Mouse (Mus musculus): Measurements from ENCODE around the gene Cdhr1.
"Not testable (repeated sequence)": the region's sequence is repeated elsewhere in the genome, so short reads cannot be mapped to it uniquely, and the experiment has no call there.

Gene Cdhr1

DNA sequence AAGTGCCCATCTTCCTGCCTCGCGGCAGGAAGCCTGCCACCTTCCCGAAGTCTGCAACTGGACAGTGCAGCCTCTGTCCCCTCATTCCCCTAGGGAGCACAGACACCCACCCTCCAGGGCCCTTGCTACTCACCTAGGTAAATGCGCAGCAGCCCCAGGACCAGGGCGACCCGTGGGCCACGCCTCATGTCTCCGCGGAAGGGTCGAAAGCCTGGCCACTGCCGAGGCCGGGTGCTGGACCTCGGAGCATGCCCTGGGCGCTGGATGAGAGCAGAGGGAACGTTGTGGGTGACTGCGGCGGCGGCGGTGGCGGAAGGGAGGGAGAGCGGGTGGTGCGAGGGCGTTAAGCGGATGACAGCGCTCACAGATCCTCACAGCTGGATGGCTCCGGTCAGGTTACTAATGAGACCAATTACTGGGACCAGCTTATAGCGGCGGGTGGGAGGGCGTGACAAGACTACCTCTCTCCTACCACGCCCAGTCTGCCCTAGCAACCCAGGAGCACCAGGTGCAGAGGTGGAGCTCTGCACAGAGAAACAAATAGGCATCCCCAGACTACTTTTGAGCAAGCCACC lies at the start of gene Cdhr1:
Gene Cdhr1 (minus strand): TSS at position 392 of the 575 bp plus-strand sequence.
- DNase-seq (ENCODE audit: low spot score): no peak

DNA sequence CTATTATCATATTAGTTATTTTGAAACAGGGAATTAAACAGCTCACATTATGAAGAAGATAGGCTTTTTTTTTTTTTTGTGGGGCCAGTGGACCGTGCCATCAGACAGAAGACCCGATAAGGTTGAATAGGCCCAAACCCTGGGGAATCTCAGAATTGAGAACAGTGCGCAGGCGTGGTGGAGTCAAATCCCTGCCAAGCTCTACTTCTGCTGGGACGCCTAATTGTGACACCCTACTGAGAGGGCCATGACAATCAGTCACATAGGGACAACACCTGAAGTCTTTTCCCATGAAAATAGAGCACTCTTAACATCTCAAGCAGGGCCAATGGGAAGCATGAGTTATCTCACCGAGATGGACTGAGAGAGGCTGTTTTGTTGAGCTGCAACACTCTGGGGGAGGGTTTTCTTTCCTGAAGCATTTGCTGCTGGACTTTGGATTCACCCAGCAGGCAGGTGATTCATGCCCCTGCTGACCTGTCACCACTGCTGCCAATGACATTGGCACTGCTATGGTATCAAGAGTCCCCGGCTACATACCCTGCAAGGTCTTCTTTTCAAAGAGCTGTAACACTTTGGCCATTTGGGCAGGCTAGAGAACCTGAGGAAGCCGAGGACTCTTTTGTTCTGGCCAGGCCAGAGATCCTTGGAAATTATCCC lies 41.0 kb upstream of the Cdhr1 start:
- no peak for DNase-seq (ENCODE audit: low spot score)

DNA sequence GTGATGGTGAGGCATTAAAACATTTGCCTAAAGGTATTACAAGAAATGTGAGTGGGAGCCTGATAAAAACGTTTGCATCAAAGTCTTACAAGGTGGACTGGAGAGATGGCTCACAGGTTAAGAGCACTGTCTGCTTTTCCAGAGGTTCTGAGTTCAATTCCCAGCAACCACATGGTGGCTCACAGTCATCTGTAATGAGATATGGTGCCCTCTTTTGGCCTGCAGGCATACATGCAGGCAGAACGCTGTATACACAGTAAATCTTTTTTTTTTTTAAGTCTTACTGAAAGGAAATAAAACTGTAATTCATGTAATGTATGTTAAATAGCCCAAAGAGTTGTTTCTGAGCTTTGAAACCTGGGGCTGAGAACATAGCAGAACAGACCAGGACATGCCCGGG lies 39.4 kb upstream of the Cdhr1 start:
- not testable (repeated sequence) for DNase-seq (ENCODE audit: low spot score)

DNA sequence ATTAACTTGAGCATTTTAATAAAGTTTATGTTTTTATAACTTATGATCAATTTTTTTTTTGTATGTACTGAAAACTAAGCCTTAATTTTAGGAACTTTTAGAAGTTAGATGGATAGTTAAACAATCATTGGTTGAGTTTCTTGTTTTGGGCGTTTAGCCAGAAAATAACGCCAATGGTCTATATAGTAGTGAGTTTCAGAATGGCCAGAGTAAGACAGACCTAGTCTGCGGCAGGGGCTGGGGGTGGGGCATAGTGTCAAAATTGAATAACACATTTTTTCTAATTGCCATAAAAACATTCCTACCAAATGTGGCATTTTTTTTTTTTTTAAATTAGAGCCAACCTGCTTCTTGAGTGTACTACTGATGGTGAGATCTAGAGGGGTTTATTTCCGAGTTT lies 38.0 kb upstream of the Cdhr1 start:
- DNase-seq (ENCODE audit: low spot score): no peak

GRCm38 (mm10) chr14:37135671-37136070 lies 37.5 kb upstream of the Cdhr1 start:
- DNase-seq (ENCODE audit: low spot score): no peak

DNA sequence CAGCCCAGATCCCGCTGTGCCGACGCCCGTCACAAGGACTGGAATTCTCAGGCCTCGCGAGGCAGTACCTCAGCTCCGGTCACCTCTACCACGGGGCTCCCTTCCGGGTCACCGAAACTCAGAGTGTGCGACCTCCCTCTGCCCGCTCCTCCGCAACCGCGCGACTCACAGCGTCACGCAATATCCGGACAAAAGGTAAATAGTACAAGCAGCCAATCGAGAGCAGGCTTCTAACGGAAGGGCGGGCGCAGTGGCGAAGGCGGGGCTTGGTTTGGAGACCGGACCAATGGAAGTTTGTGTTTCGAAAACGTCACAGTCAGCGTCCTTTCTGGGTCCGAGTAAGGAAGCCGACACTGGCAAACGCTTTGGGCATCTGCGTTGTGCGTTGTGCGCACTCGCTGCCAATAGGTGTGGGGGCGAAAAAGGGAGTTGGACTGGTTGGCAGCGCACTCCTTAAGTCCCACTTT lies 37.0 kb upstream of the Cdhr1 start, which contains the start of gene Ghitm:
Gene Ghitm (minus strand): TSS at position 146 of the 467 bp plus-strand sequence.
- DNase-seq (ENCODE audit: low spot score): peak; percentile 95

DNA sequence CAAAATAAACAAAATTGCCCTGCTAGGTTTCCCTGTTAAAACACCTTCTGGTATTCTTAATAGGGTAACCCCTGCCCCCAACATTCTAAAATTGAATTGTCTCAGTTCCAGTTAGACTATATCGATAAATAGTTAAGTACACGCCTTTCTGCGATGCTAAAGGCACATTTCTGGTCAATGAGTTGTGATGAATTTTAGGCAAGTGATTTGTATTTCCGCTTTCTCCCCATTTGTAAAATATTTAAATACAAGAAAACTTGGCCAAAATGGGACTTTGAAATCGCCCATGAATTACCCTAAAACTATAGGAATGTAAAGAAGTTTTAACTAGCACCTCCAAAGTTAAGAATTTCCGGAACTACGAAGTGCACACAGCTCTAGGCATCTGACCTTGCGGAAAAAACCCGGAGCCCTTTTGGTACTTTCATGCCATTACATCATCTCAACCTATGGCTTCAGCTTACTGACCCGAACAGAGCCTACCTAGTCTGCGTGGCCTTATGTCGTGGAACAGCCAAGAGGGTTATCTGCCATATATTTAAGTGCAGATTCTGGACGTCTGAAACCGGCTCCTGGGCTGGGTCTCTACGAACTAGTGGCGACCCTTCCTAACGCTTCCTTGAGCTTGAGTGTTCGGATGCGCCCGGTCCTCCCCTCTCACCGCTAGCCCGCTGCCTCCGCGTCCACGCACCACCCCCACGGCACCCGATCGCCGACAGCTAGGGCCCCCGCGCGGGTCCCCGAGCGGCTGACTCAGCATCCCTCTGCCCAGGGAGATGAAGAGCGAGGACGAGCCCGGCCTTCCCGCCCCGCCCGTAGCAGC lies 36.4 kb upstream of the Cdhr1 start:
- no peak for DNase-seq (ENCODE audit: low spot score)

- peak; percentile 28 for DNase-seq (ENCODE audit: low spot score)
Measured at GRCm38 (mm10) chr14:37127652-37128051, 29.5 kb upstream of the Cdhr1 start.

DNA sequence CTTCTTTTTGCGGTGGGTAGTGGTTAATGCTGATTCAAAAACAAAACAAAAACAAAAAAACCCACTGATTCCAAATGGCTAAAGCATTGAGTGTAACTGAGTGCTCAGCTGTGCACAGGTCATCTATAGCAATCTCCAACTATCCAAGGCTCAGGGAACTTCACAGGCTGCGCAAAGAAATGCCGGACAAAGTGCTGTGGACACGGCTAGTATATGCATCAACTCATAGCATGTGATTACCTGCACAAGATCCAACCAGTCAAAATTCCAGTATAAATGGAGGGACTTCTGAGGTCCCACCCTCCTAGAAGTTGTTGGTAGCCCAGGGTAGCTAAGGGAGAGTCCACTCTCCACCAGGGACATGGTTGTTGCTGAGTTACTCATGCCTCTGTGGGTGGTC lies 21.1 kb upstream of the Cdhr1 start:
- DNase-seq (ENCODE audit: low spot score): no peak

- DNase-seq (ENCODE audit: low spot score): no peak
Measured at GRCm38 (mm10) chr14:37113922-37114321, 15.8 kb upstream of the Cdhr1 start, which contains the start of gene 2610528A11Rik. Gene 2610528A11Rik, minus strand, starts transcription at chr14:37114022.

- DNase-seq (ENCODE audit: low spot score): no peak
Measured at GRCm38 (mm10) chr14:37112931-37113330, 14.8 kb upstream of the Cdhr1 start.

DNA sequence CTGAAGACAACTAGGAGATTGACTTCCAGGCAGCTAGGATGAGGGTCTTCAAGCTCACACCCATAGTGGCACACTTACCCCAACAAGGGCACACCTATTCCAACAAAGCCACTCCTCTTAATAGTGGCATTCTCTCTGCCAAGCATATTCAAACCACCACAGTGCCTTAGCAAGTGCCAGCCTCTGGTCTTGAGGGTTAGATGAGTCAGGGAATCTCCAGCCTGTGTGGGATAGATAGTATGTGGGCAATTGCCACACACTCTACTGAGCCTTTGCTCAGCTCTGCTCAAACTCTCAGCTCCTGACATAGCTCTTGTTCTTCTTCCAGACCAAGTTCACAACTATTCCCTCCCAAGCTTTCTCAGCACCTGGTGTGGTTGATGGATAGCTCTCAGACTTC lies 13.2 kb upstream of the Cdhr1 start:
- DNase-seq (ENCODE audit: low spot score): no peak

- no peak for DNase-seq (ENCODE audit: low spot score)
Measured at GRCm38 (mm10) chr14:37110456-37110855, 12.3 kb upstream of the Cdhr1 start.

DNA sequence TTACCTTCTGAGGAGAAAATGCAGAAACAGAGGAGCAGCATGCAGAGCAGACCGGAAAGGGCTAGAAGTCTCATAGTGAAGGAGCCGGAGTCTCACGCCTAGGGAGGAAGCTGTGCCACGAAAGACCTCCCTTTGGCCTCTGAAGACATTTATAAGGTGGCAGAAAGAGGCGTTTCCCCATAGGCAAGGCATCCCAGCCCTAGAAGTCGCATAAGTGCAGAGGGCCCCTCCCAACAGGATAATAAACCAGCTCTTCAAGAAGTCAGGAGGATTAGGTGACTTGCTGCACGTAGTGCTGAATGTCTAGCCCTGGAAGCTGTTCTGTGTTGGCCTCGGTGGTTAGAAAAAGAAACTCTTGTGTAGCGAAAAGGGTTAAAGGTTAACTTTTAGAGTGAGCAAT lies 11.8 kb upstream of the Cdhr1 start:
- DNase-seq (ENCODE audit: low spot score): no peak

- DNase-seq (ENCODE audit: low spot score): no peak
Measured at GRCm38 (mm10) chr14:37109460-37109859, 11.3 kb upstream of the Cdhr1 start.

GRCm38 (mm10) chr14:37105846-37106245 lies 7.7 kb upstream of the Cdhr1 start:
- DNase-seq (ENCODE audit: low spot score): no peak

DNA sequence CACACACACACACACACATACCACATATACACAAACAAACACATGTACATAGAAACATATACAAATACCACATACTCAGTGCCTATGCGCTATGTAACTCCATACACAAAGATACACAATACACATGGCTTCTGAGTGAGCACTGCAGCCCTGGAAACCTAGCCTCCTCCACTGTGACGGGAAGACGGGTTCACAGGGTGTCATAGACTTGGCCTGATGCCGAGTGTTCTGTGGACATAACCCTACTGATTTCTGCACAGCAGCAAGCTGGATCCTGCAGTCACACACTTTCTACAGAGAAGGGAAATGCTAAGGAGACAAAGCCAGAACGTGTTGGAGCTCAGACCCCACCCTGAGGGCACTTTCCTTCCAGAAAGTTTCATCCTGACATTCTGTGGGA lies 6.6 kb upstream of the Cdhr1 start:
- DNase-seq (ENCODE audit: low spot score): peak; percentile 73

DNA sequence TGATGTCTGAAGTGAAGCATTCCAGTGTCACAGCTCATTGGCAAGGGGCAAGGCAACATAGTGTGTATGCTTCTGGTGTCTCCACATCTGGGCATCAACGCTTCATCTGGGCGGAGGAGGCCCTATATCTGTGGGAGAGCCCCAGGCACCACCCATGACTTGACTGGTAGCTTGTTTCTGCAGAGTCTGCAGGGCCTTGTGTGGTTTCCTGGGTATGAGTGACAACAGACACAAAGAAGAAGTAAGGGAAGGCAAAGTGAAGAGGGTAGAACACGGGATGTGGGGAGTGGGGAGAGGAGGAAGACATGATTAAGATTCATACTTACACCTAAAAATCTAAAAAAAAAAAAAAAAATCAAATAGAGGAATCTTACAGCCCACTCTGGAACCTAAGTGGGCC lies 4.3 kb upstream of the Cdhr1 start:
- DNase-seq (ENCODE audit: low spot score): no peak

GRCm38 (mm10) chr14:37101531-37101930 lies 3.4 kb upstream of the Cdhr1 start:
- DNase-seq (ENCODE audit: low spot score): no peak

GRCm38 (mm10) chr14:37095556-37095955 lies 2.6 kb downstream of the Cdhr1 start:
- DNase-seq (ENCODE audit: low spot score): no peak

- no peak for DNase-seq (ENCODE audit: low spot score)
Measured at GRCm38 (mm10) chr14:37094436-37094835, 3.7 kb downstream of the Cdhr1 start.

- DNase-seq (ENCODE audit: low spot score): no peak
Measured at GRCm38 (mm10) chr14:37083755-37084154, 14.4 kb downstream of the Cdhr1 start.

DNA sequence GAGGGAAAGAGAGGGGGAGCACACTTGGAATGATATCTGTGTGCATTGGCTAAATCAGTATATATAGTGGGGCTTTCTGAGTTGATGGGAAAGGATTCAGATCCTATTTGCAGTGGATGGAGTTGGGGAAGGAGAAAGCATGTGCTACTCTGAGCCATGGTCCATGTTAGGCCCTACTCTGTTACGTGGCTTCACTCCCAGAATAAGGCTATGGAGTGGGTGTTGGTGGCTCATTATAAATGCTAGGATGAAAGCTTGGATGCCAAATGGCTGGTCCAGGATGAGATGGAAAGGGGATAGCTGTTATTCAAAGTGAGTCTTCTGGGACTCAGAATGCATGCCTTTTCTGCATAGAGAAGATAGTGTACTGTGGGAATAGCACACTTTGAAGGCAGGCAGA lies 17.4 kb downstream of the Cdhr1 start:
- DNase-seq (ENCODE audit: low spot score): no peak
